Mouse (Mus musculus) adipocyte (in vitro differentiated cells): ENCODE measurements around the gene Gm21985.

Experiments
- DNase-seq: peaks from one replicate; pipeline ENCODE4 v3.0.0-alpha.2; 2016; ENCODE audit warnings: low spot score

Gene Gm21985

GRCm38 (mm10) chr2:112332051-112332898, 66.2 kb downstream of the Gm21985 start:
- DNase-seq = no peak

DNA sequence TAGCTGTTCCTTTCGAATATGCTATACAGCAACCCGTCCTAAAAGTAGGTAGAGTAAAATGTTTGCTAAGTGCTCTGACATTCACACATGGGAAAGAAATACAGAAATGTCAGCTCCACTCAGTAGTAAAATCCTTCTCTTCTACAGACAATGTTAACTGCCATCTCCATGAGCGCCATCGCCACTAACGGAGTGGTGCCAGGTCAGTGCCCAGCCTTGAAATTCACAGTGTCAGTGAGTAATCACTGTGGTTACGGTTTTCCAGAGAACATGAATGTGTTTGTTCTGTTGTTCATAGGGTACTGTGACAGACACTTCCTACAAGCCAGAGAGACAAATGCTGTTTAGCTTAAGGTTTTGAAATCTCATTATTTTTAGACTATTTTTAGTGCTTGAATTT, 71.1 kb downstream of the Gm21985 start:
- no peak for DNase-seq

DNA sequence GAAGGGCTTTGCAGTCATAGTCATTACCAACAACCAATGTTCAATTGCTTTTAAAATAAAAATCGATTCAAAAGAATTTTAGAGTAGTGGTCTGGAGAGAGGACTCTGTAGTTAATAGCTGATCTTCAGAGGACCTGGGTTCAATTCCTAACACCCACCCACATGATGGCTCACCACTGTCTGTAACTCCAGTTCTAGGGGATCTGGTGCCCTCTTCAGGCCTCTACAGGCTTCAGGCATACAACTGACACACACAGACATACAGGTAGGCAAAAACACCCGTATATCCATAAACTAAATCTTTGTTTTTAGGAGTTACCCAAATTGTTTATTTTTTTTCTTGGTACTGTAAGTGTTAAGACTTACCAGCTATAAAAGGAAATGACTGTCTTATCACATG, 73.6 kb downstream of the Gm21985 start:
- no peak for DNase-seq

- DNase-seq = peak; percentile 83
These were observed 75.0 kb downstream of the Gm21985 start for GRCm38 (mm10) chr2:112341117-112341516.

- no peak for DNase-seq
These were observed 82.1 kb downstream of the Gm21985 start for GRCm38 (mm10) chr2:112348246-112348645.

DNA sequence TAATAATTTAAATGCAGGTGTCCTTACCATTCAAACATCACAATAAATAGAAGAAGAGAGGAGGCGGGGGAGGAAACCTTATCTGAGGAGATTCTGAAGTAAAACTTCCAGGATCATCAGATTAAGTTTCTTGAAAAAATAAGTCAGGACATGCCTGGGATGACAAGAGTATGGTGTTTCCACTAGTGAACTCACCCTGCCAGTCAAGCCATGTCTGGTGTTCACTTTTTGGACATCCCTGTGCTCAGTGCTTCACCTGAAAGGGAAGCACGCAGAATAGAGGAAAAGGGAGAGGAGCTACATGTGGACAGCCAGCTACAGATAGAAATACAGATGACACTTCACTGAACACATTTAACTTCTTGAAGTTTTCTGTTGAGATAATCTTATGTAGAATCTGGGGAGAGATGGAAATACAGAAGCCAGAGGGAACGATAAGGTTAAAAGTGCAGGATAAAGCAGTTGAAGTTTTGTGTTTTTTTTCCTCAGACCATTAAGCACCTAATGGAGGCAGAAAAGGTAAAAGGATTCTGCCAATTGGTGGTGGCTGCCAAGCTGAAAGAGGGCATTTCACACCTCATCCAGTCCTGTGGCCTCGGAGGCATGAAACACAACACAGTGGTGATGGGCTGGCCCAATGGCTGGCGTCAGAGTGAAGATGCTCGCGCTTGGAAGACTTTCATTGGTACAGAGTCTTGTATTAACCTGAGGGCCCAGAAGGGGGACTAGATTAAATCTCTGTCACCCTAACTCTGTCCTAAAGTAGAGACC, 87.8 kb downstream of the Gm21985 start:
- DNase-seq = no peak

- peak; percentile 51 for DNase-seq
These were observed 93.5 kb downstream of the Gm21985 start for GRCm38 (mm10) chr2:112359611-112360010.

- DNase-seq = no peak
These were observed 94.1 kb downstream of the Gm21985 start for GRCm38 (mm10) chr2:112360012-112360780.

DNA sequence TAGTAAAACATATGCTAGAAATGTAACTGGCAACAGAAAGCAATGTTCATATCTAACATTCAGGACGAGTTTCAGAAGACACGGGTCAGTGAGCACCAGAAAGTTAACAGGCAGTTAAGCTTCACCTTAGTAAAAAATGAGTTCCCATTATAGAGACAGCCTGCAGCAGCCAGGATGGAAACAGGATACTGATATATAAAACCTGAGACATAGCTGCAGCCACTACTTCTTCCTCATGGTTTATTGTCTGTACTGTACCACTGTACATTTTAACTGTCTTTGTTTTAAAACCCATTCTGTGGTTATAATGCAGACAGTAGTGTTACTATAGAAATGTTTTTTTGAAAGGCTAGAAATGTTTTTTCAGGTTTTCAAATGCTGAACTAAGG, 94.7 kb downstream of the Gm21985 start:
- no peak for DNase-seq

DNA sequence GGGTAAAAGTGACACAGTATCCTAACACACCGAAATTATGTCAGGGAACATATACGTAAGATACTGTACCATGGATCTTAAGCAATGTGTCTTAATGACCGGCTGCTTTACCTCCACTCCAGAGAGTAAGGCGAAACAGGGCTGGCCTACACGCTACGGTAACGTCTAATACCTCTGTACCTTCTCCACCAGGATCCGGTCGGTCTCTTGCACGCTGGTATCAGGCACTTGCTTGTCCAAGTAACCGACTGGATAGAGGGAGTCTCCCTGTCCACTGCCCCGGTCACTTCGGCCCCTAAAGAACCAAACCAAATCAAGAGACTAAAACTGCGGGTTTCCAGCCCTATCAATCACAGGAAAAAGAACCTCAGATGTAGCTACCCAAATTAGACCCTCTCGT, 101.1 kb downstream of the Gm21985 start:
- DNase-seq = peak; percentile 34

DNA sequence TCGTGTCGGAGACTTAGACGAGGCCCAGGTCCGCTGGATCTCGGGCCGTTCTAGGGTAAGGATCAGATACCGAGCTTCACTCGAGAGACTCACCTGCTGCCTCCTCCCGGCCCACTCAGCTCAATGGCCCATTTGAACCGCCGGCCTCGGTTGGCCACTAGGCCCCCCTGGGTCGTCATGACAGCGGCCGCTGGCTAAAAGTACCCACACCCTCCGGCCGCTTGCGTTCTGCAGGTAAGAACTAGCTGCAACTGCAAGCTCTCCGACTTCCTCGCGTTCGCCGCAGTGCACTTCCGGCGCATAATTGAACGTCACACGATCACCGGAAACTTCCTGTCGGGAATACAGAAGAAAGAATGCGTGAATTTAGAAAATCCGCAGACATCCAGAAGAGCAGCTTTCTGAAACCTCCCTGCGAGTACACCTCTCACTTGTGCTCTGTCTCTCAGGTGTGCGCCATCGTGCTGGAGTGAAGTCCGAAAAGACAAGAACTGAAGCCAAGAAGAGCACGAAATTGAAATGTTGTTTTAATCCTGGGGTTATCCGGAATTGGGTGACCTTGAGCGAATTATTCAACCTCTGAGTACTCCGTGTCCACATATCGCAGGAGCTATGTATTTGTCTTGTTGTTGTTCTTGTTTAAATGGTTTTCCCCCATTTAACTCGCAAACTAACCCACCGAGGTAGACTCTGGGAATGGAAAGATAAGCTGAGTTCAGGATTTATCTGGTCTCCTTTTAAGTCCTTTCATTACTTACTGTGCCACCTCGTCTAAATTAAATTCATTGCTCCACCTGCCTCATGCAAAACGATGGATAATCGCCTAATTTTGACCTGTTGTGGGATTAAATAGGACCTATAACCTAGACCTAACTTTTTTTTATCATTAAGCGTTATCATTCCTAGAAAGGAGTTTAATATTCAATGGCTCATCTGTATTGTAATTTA, 101.9 kb downstream of the Gm21985 start, which contains the start of gene Emc4:
TSS of gene Emc4 (minus strand) at position 302 of the 948 bp plus-strand sequence.
- peak; percentile 95 for DNase-seq

DNA sequence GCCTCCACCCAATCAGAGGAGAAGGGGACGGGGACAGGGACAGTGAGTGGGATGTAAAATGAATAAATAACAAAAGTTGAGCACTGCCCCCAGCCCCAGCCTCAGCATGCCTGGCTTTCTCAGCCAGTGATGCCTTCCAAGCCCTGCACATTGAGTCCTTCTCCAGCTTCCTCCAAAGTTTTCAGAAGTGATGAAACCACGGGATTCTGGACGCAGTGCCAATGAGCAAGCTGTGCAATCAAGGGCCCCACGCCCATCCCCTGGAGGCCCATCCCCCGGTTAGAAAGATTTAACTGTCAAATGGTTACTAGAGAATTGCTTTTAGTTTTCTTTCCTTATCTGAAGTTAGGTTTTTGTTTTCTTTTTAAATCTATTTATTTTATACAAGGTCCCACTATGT, 103.8 kb downstream of the Gm21985 start:
- DNase-seq = peak; percentile 85

DNA sequence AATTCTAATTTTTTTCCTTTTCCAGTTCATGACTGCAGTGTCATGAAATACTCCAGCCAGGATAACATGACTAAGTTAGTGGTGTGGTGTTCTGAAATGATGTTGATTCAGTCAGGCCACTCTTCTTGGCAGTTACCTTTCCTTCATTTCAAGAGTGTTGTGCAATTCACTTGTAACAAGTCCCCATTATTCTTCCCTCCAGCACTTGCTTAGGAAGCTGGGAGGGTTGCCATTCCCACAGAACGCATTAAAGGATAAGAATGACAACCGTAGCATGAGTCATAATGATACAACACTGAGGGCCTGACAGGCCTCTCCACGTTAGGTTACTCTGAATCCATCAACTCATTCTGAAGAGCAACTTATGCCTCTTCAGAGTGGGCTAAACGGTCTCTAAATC, 107.0 kb downstream of the Gm21985 start:
- DNase-seq = peak; percentile 70

GRCm38 (mm10) chr2:112374610-112375009, 108.5 kb downstream of the Gm21985 start:
- DNase-seq = no peak

GRCm38 (mm10) chr2:112378973-112379898, 113.1 kb downstream of the Gm21985 start, which contains the start of gene Katnbl1:
Gene Katnbl1 (plus strand): TSS chr2:112379211.
- peak; percentile 95 for DNase-seq

DNA sequence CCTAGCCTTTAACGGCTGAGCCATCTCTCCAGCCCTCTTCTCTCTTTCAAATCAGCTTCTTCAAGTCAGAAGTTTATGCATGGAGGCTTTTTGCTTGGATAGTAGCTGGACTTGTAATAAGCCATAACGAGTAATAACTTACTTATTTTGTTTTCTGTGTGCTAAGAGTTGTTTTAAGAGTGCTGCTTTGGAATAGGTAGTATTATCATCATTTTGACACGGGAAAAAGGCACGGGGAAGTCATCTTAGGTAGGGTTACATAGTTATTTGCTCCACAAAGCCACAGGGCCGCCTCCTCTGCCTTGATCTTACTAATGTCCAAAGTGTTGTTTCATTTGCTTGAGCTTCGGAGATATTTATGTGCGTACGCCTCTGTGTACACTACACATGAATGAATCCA, 114.0 kb downstream of the Gm21985 start:
- DNase-seq = peak; percentile 33

GRCm38 (mm10) chr2:112381219-112381618, 115.1 kb downstream of the Gm21985 start:
- DNase-seq = no peak

- DNase-seq = no peak
These were observed 124.7 kb downstream of the Gm21985 start for GRCm38 (mm10) chr2:112390843-112391242.

DNA sequence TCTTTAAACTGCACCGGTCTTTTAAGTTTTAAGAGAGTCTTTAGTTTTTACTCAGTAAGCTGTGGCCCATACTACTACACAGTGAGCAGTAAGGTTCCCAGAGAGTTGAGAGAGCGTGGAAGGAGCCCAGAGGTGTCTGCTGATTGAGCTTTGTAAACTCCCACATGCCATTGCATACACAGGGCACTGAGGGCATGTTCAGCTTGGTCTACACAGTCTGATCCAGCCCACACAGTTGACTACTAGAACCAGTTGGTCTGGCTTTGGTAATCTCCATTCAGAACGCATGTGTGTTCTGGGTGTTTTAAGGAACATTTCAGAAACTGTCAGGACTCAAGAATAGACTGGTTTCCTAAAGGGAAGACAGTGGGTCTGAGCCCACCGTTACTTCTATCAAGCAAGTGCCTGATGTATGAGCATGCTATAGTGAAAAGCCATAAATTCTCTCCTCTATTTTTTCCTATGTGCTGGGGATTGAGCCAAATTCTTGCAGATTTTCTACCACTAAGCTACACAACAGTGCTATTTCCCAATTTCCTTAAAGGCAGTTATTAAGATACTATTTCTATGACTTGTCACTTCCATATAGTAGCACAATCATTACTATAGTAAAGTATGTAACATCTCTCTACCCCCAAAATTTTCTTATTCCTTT, 125.4 kb downstream of the Gm21985 start:
- peak; percentile 53 for DNase-seq
